ENCODE assay signal across 9 mouse cellular contexts in the genomic region with DNA sequence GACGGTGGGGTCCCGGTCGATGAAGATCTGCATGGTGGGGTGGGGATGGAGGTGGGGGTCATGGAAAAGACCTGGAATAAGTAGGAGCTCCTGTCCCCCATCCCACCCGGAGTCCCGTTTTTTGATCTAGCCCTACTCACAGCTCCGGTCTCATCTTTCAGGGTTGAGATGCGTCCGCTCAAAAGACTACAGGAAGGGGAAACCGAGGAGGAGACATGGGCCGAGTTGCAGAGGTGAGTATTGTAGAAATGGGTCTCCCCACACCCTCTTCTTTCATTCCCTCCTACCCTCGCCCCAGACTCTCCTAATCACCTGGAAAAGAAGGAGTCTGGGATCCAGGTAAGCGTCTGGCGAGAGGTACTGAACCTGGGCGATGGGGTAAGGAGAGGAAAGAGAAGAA. TPM values are rescaled to one million over a fixed set of nuclear protein-coding genes. Genes with fewer than 3 reads are reported as not detected.
A peak's percentile ranks its signal among the peaks of the same experiment; 100 is the strongest.
DNase-seq lines count a peak whose midpoint lies in the region; ATAC-seq and TF ChIP-seq lines count a peak whose summit lies in the region.
"Had no signal": no experiment of that assay in that cellular context is flagged by ENCODE, and none has a peak within 500 bp of the region (broad histone marks: within the 10 kb centered on the region; RNA-seq: fewer than 3 reads in every experiment).

No protein-coding gene starts in this region.

- DNase-seq in lung, postnatal 10 days: no peak
- DNase-seq in limb, embryonic 11.5 days (ENCODE audit: low spot score): no peak
- no peak for DNase-seq in ovary, adult 18-20 months (ENCODE audit: low spot score)
- DNase-seq in layer of hippocampus, adult 8-10 months (ENCODE audit: low spot score in 2 of 2): no peak
- no peak for DNase-seq in urinary bladder, postnatal 25 days (ENCODE audit: low spot score)

- H3K9ac ChIP-seq in lung, embryonic 16.5 days (ENCODE audit: low read length): peak overlapping the region; percentile 68
- peak overlapping the region; percentile 46 for H3K9ac ChIP-seq in limb, embryonic 11.5 days (ENCODE audit: low read length)

- TF ChIP-seq CTCF in olfactory bulb, adult 2 months (IDR thresholded peaks at IDR 0.05; ENCODE audit: insufficient read depth, low read depth, low read length): no peak

- peak overlapping the region; percentile 72 for H3K4me2 ChIP-seq in lung, embryonic 16.5 days (ENCODE audit: low read depth, low read length)
- peak overlapping the region; percentile 49 for H3K4me2 ChIP-seq in limb, embryonic 11.5 days (ENCODE audit: low read depth, severe bottlenecking)

- H3K36me3 ChIP-seq in lung, embryonic 16.5 days (ENCODE audit: control insufficient read depth, insufficient read depth, low read length): peaks cover 2% of the 10 kb centered on the region; the same call in 1 of the 2 replicates
- H3K36me3 ChIP-seq in limb, embryonic 11.5 days (ENCODE audit: control insufficient read depth, insufficient read depth, low read length): no peaks in the 10 kb centered on the region; the same call in 1 of the 2 replicates

- H3K4me3 ChIP-seq in lung, embryonic 16.5 days (ENCODE audit: low read length): peak overlapping the region; percentile 68
- peak overlapping the region; percentile 54 for H3K4me3 ChIP-seq in limb, embryonic 11.5 days (ENCODE audit: low read depth, low read length)
- peak overlapping the region; percentile 82 for H3K4me3 ChIP-seq in olfactory bulb, adult 2 months (ENCODE audit: insufficient read depth, low read depth, low read length)

- H3K27me3 ChIP-seq in lung, embryonic 16.5 days (ENCODE audit: control insufficient read depth, insufficient read depth, low read depth, low read length): no peaks in the 10 kb centered on the region
- peaks cover 9% of the 10 kb centered on the region for H3K27me3 ChIP-seq in limb, embryonic 11.5 days (ENCODE audit: control insufficient read depth, insufficient read depth, low read length)

- H3K4me1 ChIP-seq in lung, embryonic 16.5 days (replicated peaks; ENCODE audit: control insufficient read depth, insufficient read depth, low read length): peaks cover 22% of the 10 kb centered on the region
- H3K4me1 ChIP-seq in limb, embryonic 11.5 days (ENCODE audit: control insufficient read depth, insufficient read depth, low read length): 0 out of 2 replicates have a peak, but pooled peaks cover 7% of the 10 kb centered on the region
- H3K4me1 ChIP-seq in olfactory bulb, adult 2 months (ENCODE audit: control insufficient read depth, insufficient read depth, low read length): peaks cover 18% of the 10 kb centered on the region

- no peaks in the 10 kb centered on the region for H3K9me3 ChIP-seq in lung, embryonic 16.5 days (ENCODE audit: control insufficient read depth, low read length)
- H3K9me3 ChIP-seq in limb, embryonic 11.5 days (ENCODE audit: control insufficient read depth, low read length): no peaks in the 10 kb centered on the region

- no peak overlapping the region for H3K27ac ChIP-seq in lung, embryonic 16.5 days (ENCODE audit: low read length)
- H3K27ac ChIP-seq in limb, embryonic 11.5 days (replicated peaks; ENCODE audit: low read depth, low read length): no peak overlapping the region
- H3K27ac ChIP-seq in olfactory bulb, adult 2 months (ENCODE audit: insufficient read depth, low read depth, low read length): peak overlapping the region; percentile 7; the same call in 1 of the 2 replicates

- TF ChIP-seq POLR2A in olfactory bulb, adult 2 months (IDR thresholded peaks at IDR 0.05; ENCODE audit: insufficient read depth, low read depth, low read length): no peak

- ATAC-seq in lung, embryonic 16.5 days (ENCODE audit: low read depth): no peak
- peak; percentile 13 for ATAC-seq in erythroid progenitor cell, adult 5-6 weeks (replicated peaks; ENCODE audit: low FRiP score, poor library complexity, severe bottlenecking)
- ATAC-seq in limb, embryonic 11.5 days (ENCODE audit: insufficient number of reproducible peaks, low FRiP score, low TSS enrichment, low read depth): no peak

- 5% methylated on average over 14 of the region's 14 CpGs for WGBS in lung, embryonic 16.5 days
- 8% methylated on average over 14 of the region's 14 CpGs for WGBS in limb, embryonic 11.5 days
- WGBS in olfactory bulb, adult 2 months: 10% methylated on average over 14 of the region's 14 CpGs

RNA-seq across cellular contexts. Expression of a gene that starts 0.6 kb away (rescaled TPM):
- 43.6 and 46.2 TPM in 2 replicates for polyA plus RNA-seq in lung, embryonic 16.5 days (2015; fragmentation: Nextera tagmentation; extraction: Ambion mirVana)
- total RNA-seq in erythroid progenitor cell, adult 5-6 weeks (2015; ENCODE audit: low replicate concordance): 11.5 and 20.5 TPM in 2 replicates
- total RNA-seq in erythroid progenitor cell, adult 5-6 weeks (2017; ENCODE audit: low replicate concordance): 4.7 and 5.1 TPM in 2 replicates
- polyA plus RNA-seq in limb, embryonic 11.5 days (2014; fragmentation: Nextera tagmentation; extraction: Ambion mirVana): 46.5 and 50.9 TPM in 2 replicates
- not detected in 2 replicates for polyA plus RNA-seq in olfactory bulb, adult 2 months (2012; ENCODE audit: insufficient read depth, insufficient read length, low replicate concordance, missing spikeins)
- 10 to 100 TPM; 29.6 to 49.1 (median 34.1) TPM for total RNA-seq in layer of hippocampus, adult 8-10 months (2022)

RNA-seq across cellular contexts. Expression of a gene that starts 2.0 kb away (rescaled TPM):
- 0.52 and 1.1 TPM in 2 replicates for polyA plus RNA-seq in lung, embryonic 16.5 days (2015; fragmentation: Nextera tagmentation; extraction: Ambion mirVana)
- total RNA-seq in erythroid progenitor cell, adult 5-6 weeks (2015; ENCODE audit: low replicate concordance): 8.0 TPM in 1 of 2 replicates, not detected in the other
- not detected in 2 replicates for total RNA-seq in erythroid progenitor cell, adult 5-6 weeks (2017; ENCODE audit: low replicate concordance)
- polyA plus RNA-seq in limb, embryonic 11.5 days (2014; fragmentation: Nextera tagmentation; extraction: Ambion mirVana): 0.52 TPM in 1 of 2 replicates, not detected in the other
- not detected in 2 replicates for polyA plus RNA-seq in olfactory bulb, adult 2 months (2012; ENCODE audit: insufficient read depth, insufficient read length, low replicate concordance, missing spikeins)
- not detected for total RNA-seq in layer of hippocampus, adult 8-10 months (2022)
- total RNA-seq: left cerebral cortex, postnatal 10 days had no signal

RNA-seq across cellular contexts. Expression of a gene that starts 17.8 kb away (rescaled TPM):
- polyA plus RNA-seq in lung, embryonic 16.5 days (2015; fragmentation: Nextera tagmentation; extraction: Ambion mirVana): 107 and 127 TPM in 2 replicates
- total RNA-seq in erythroid progenitor cell, adult 5-6 weeks (2015; ENCODE audit: low replicate concordance): not detected in 2 replicates
- total RNA-seq in erythroid progenitor cell, adult 5-6 weeks (2017; ENCODE audit: low replicate concordance): 0.61 TPM in 1 of 2 replicates, not detected in the other
- 10.8 and 14.0 TPM in 2 replicates for polyA plus RNA-seq in limb, embryonic 11.5 days (2014; fragmentation: Nextera tagmentation; extraction: Ambion mirVana)
- not detected in 2 replicates for polyA plus RNA-seq in olfactory bulb, adult 2 months (2012; ENCODE audit: insufficient read depth, insufficient read length, low replicate concordance, missing spikeins)
- total RNA-seq in layer of hippocampus, adult 8-10 months (2022): 10 to 100 TPM; 48.5 to 59.4 (median 57.9) TPM

Comparison
In these comparisons a context has a peak if more than half of its experiments do, and no peak if none do; other contexts are left out.
1. RNA of a gene that starts 0.6 kb away (polyA plus RNA-seq): 46.5 to 50.9 TPM in limb, embryonic 11.5 days and 43.6 to 46.2 TPM in lung, embryonic 16.5 days; not detected in olfactory bulb, adult 2 months; every median in the first group is over 10 times any median in the second.
2. Peak in every context shown above with its lines, with median percentiles within 50 percentile points of each other: H3K4me3 ChIP-seq.